ENCODE assay signal across 28 mouse cellular contexts in genomic region chr10:13870531-13870930, GRCm38 (mm10). TPM values are rescaled to one million over a fixed set of nuclear protein-coding genes. Genes with fewer than 3 reads are reported as not detected.
DNase-seq lines count a peak whose midpoint lies in the region; ATAC-seq and TF ChIP-seq lines count a peak whose summit lies in the region.
"Had no signal": no experiment of that assay in that cellular context is flagged by ENCODE, and none has a peak within 500 bp of the region (broad histone marks: within the 10 kb centered on the region; RNA-seq: fewer than 3 reads in every experiment).

No protein-coding gene starts in this region.

- no peak overlapping the region for H3K9ac ChIP-seq in lung, embryonic 14.5 days
- H3K9ac ChIP-seq in CH12.LX (ENCODE audit: insufficient read depth, low read depth) = no peak overlapping the region
- H3K9ac ChIP-seq: liver, embryonic 15.5 days; neural tube, embryonic 15.5 days had no signal

- H3K79me2 ChIP-seq in CH12.LX (replicated peaks; ENCODE audit: control insufficient read depth, extremely low read depth, insufficient read depth, poor library complexity, severe bottlenecking) = no peaks in the 10 kb centered on the region

- ATAC-seq in CD4-positive, CD25-positive, alpha-beta regulatory T cell, adult 4 months = no peak
- ATAC-seq in lung, embryonic 14.5 days (ENCODE audit: insufficient read depth) = no peak
- ATAC-seq: forebrain, embryonic 16.5 days; hindbrain, postnatal 0 days; midbrain, embryonic 16.5 days had no signal

- TF ChIP-seq CTCF in lung, embryonic 14.5 days (IDR thresholded peaks at IDR 0.05; ENCODE audit: low read depth) = 0 out of 2 replicates have a peak, but pooled peaks have one; percentile 28
- TF ChIP-seq CTCF in CH12.LX (conservative IDR thresholded peaks at IDR 0.05 in 1 of 2, IDR thresholded peaks at IDR 0.05 in 1 of 2; ENCODE audit: low read depth in 2 of 2, low read length in 2 of 2) = peak in 1 of 2 experiments; percentile 41; a peak in 2 of 4 replicates

- peak; percentile 14 for TF ChIP-seq RAD21 in CH12.LX (IDR thresholded peaks at IDR 0.05; ENCODE audit: low read depth, low read length)

- TF ChIP-seq POLR2A in CH12.LX (IDR thresholded peaks at IDR 0.05; ENCODE audit: low read depth, low read length) = no peak

- H3K4me1 ChIP-seq in lung, embryonic 14.5 days (ENCODE audit: insufficient read depth) = no peaks in the 10 kb centered on the region
- peaks cover 10% of the 10 kb centered on the region in 2 experiments; a peak in 3 of 4 replicates for H3K4me1 ChIP-seq in CH12.LX (ENCODE audit: control insufficient read depth in 1 of 2, insufficient read depth in 2 of 2)

- DNase-seq in CD4-positive, CD25-positive, alpha-beta regulatory T cell, adult 2 months (ENCODE audit: low read depth, low spot score) = peak; percentile 54
- DNase-seq in lung, embryonic 14.5 days = no peak
- DNase-seq in lung, postnatal 10 days = no peak
- DNase-seq in CH12.LX (ENCODE audit: extremely low read depth) = no peak
- peak; percentile 57 for DNase-seq in splenic B cell, adult 2 months (ENCODE audit: low read depth, low spot score)
- DNase-seq in adrenal gland, postnatal 10 days = no peak
- DNase-seq in embryo, embryonic 10 days (ENCODE audit: low spot score) = no peak
- DNase-seq: cerebellum, adult 11 months; cerebellum, adult 9-11 months; gastrocnemius, postnatal 10 days; heart, postnatal 10 days; kidney, adult 18-20 months; kidney, postnatal 10 days; liver; right cerebral cortex, postnatal 14 days; spleen, adult 18-20 months; thymus, postnatal 36 days had no signal

- H3K4me3 ChIP-seq in lung, embryonic 14.5 days (ENCODE audit: low read depth, low read length) = no peak overlapping the region
- no peak overlapping the region for H3K4me3 ChIP-seq in CH12.LX (replicated peaks in 1 of 3; ENCODE audit: low read depth in 2 of 3, low read length in 2 of 3, poor library complexity in 1 of 3)
- H3K4me3 ChIP-seq: forebrain, embryonic 10.5 days; limb, embryonic 10.5 days; liver, embryonic 15.5 days; midbrain, embryonic 10.5 days; neural tube, embryonic 15.5 days had no signal

- 76% methylated on average over 3 of the region's 3 CpGs for WGBS in lung, embryonic 14.5 days

- no peak overlapping the region for H3K27ac ChIP-seq in lung, embryonic 14.5 days (ENCODE audit: low read depth)
- no peak overlapping the region for H3K27ac ChIP-seq in CH12.LX (ENCODE audit: insufficient read depth, low read depth)
- H3K27ac ChIP-seq: forebrain, embryonic 10.5 days; hindbrain, postnatal 0 days; limb, embryonic 10.5 days; liver, embryonic 15.5 days; macrophage; midbrain, embryonic 10.5 days; neural tube, embryonic 15.5 days had no signal

- in situ Hi-C loops in CH12.LX (cut with MboI; ENCODE audit: low pct_ligation_motif_present, low pct_unique_long_range_greater_than_20kb, low sequenced_read_pairs) = no loop called here

- dilution Hi-C loops in CH12.LX (cut with MboI; ENCODE audit: extremely low pct_ligation_motif_present, extremely low pct_unique_long_range_greater_than_20kb, low sequenced_read_pairs) = no loop called here

- H3K4me2 ChIP-seq in lung, embryonic 14.5 days = no peak overlapping the region
- no peak overlapping the region for H3K4me2 ChIP-seq in CH12.LX (ENCODE audit: insufficient read depth, low read depth, poor library complexity, severe bottlenecking)
- H3K4me2 ChIP-seq: heart, embryonic 11.5 days; neural tube, embryonic 15.5 days had no signal

- H3K36me3 ChIP-seq in lung, embryonic 14.5 days (ENCODE audit: insufficient read depth) = no peaks in the 10 kb centered on the region
- H3K36me3 ChIP-seq in CH12.LX (replicated peaks in 1 of 2; ENCODE audit: control insufficient read depth in 1 of 2, insufficient read depth in 1 of 2, low read length in 1 of 2) = no peaks in the 10 kb centered on the region
- no peaks in the 10 kb centered on the region for H3K36me3 ChIP-seq in splenic B cell, adult 2 months (ENCODE audit: control insufficient read depth, insufficient read depth, low read length, poor library complexity, severe bottlenecking)
- H3K36me3 ChIP-seq: forebrain, embryonic 10.5 days; limb, embryonic 10.5 days; liver, embryonic 15.5 days; midbrain, embryonic 10.5 days; neural tube, embryonic 15.5 days had no signal

- no peaks in the 10 kb centered on the region for H3K27me3 ChIP-seq in lung, embryonic 14.5 days (ENCODE audit: insufficient read depth, low read length)
- H3K27me3 ChIP-seq in CH12.LX (replicated peaks) = no peaks in the 10 kb centered on the region
- no peaks in the 10 kb centered on the region for H3K27me3 ChIP-seq in splenic B cell, adult 2 months (ENCODE audit: control insufficient read depth, insufficient read depth, low read length, poor library complexity, severe bottlenecking)
- H3K27me3 ChIP-seq: liver, embryonic 15.5 days; neural tube, embryonic 15.5 days had no signal

- no peaks in the 10 kb centered on the region for H3K9me3 ChIP-seq in lung, embryonic 14.5 days (ENCODE audit: low read depth, low read length)
- H3K9me3 ChIP-seq in CH12.LX (replicated peaks; ENCODE audit: low read length) = no peaks in the 10 kb centered on the region
- H3K9me3 ChIP-seq: forebrain, embryonic 10.5 days; limb, embryonic 10.5 days; liver, embryonic 15.5 days; midbrain, embryonic 10.5 days; neural tube, embryonic 15.5 days had no signal

- TF ChIP-seq EP300 in CH12.LX (IDR thresholded peaks at IDR 0.05; ENCODE audit: low read length) = no peak

TF ChIP-seq in CH12.LX, 34 proteins besides CTCF, POLR2A, EP300 and RAD21:
- TF ChIP-seq NELFE (IDR thresholded peaks at IDR 0.05; ENCODE audit: low read depth, low read length) (no peak), MYC (IDR thresholded peaks at IDR 0.05; ENCODE audit: low read depth, low read length) (no peak), ZC3H11A (IDR thresholded peaks at IDR 0.05; ENCODE audit: low read depth, low read length) (no peak), MAZ (IDR thresholded peaks at IDR 0.05; ENCODE audit: low read depth, low read length) (no peak), ZNF384 (IDR thresholded peaks at IDR 0.05; ENCODE audit: low read depth, low read length) (no peak), TBP (conservative IDR thresholded peaks at IDR 0.05; ENCODE audit: low read depth, low read length) (no peak), NRF1 (IDR thresholded peaks at IDR 0.05; ENCODE audit: low read depth, low read length) (no peak), ELF1 (IDR thresholded peaks at IDR 0.05; ENCODE audit: low read depth, low read length) (no peak), SMC3 (IDR thresholded peaks at IDR 0.05; ENCODE audit: low read depth, low read length) (no peak), JUND (conservative IDR thresholded peaks at IDR 0.05; ENCODE audit: low read depth, low read length) (no peak), POLR2AphosphoS2 (IDR thresholded peaks at IDR 0.05; ENCODE audit: low read depth, low read length) (no peak), MXI1 (IDR thresholded peaks at IDR 0.05; ENCODE audit: low read depth, low read length) (no peak), CHD1 (IDR thresholded peaks at IDR 0.05; ENCODE audit: low read depth, low read length) (no peak), PAX5 (IDR thresholded peaks at IDR 0.05; ENCODE audit: low read length) (no peak), USF2 (conservative IDR thresholded peaks at IDR 0.05; ENCODE audit: low read depth, low read length) (no peak), RCOR1 (conservative IDR thresholded peaks at IDR 0.05; ENCODE audit: low read depth, low read length) (no peak), SIN3A (IDR thresholded peaks at IDR 0.05; ENCODE audit: low read length) (no peak), UBTF (IDR thresholded peaks at IDR 0.05; ENCODE audit: low read depth, low read length) (no peak), MAFK (IDR thresholded peaks at IDR 0.05; ENCODE audit: insufficient replicate concordance, low read length) (no peak)

RNA-seq across cellular contexts. Expression of gene Aig1, which starts 1.8 kb away (rescaled TPM):
- polyA plus RNA-seq in CD4-positive, CD25-positive, alpha-beta regulatory T cell, adult 4 months (2017; shearing (Covaris generic)) = 10 to 100 TPM; 24.0 to 28.3 TPM
- 42.1 and 43.4 TPM in 2 replicates for polyA plus RNA-seq in lung, embryonic 14.5 days (2014; fragmentation: Nextera tagmentation; extraction: Ambion mirVana)
- total RNA-seq in CH12.LX (2012; rRNA removed) (7.0 and 10.8 TPM in 2 replicates), CH12.LX (2014; rRNA removed) (1.2 and 1.6 TPM in 2 replicates)
- polyA plus RNA-seq in CH12.LX (2012; ENCODE audit: insufficient read length, low read depth) = 1.8 and 2.4 TPM in 2 replicates
- 10 to 100 TPM; 23.7 to 24.6 TPM for total RNA-seq in adrenal gland, postnatal 10 days (2021)

Comparison
In these comparisons a context has a peak if more than half of its experiments do, and no peak if none do; other contexts are left out.
1. DNase-seq: peak in CD4-positive, CD25-positive, alpha-beta regulatory T cell, adult 2 months (single experiment) and splenic B cell, adult 2 months (single experiment); none in lung, embryonic 14.5 days (single experiment), lung, postnatal 10 days (single experiment), CH12.LX (single experiment), adrenal gland, postnatal 10 days (single experiment) and embryo, embryonic 10 days (single experiment).